Mouse (Mus musculus): ENCODE measurements around the gene Trub1.

GRCm38 (mm10) chr19:57452492-57453217 lies at the start of gene Trub1:
- no peak for TF ChIP-seq CTCF (IDR thresholded peaks at IDR 0.05; ENCODE audit: low read depth)
- no peak for TF ChIP-seq EP300 (IDR thresholded peaks at IDR 0.05; ENCODE audit: low read depth)
